Mouse (Mus musculus) layer of hippocampus, adult 9-10 months (tissue): ENCODE measurements around the gene Coq3.

Experiments
- DNase-seq: peaks from one replicate; pipeline ENCODE4 v3.0.0; 2022; ENCODE audit warnings: low spot score

Gene Coq3

GRCm38 (mm10) chr4:21879565-21880220 lies at the start of gene Coq3:
Gene Coq3 (plus strand): TSS chr4:21879673.
- peak; percentile 67 for DNase-seq

- no peak for DNase-seq
Observed at GRCm38 (mm10) chr4:21832844-21833243, 46.6 kb upstream of the Coq3 start.

- DNase-seq, result peak; percentile 97
Observed at GRCm38 (mm10) chr4:21847481-21848286, 31.8 kb upstream of the Coq3 start, which contains the start of gene Pnisr. Gene Pnisr (plus strand): TSS chr4:21847583.

- peak; percentile 80 for DNase-seq
Observed at GRCm38 (mm10) chr4:21848287-21848630, 31.2 kb upstream of the Coq3 start.

GRCm38 (mm10) chr4:21857481-21857880 lies 22.0 kb upstream of the Coq3 start:
- no peak for DNase-seq

- DNase-seq, result no peak
Observed at GRCm38 (mm10) chr4:21865226-21865625, 14.2 kb upstream of the Coq3 start.

GRCm38 (mm10) chr4:21878776-21879175 lies 697 bp upstream of the Coq3 start:
- no peak for DNase-seq

- DNase-seq, result no peak
Observed at GRCm38 (mm10) chr4:21882806-21883205, 3.3 kb downstream of the Coq3 start.

GRCm38 (mm10) chr4:21885831-21886230 lies 6.4 kb downstream of the Coq3 start:
- no peak for DNase-seq

- no peak for DNase-seq
Observed at GRCm38 (mm10) chr4:21930971-21931771, 51.7 kb downstream of the Coq3 start, which contains the start of gene Faxc. Gene Faxc (plus strand): TSS chr4:21931329.

- no peak for DNase-seq
Observed at GRCm38 (mm10) chr4:21931772-21932630, 52.5 kb downstream of the Coq3 start.

GRCm38 (mm10) chr4:21935378-21935777 lies 55.9 kb downstream of the Coq3 start:
- no peak for DNase-seq

GRCm38 (mm10) chr4:21936424-21936823 lies 57.0 kb downstream of the Coq3 start:
- no peak for DNase-seq

GRCm38 (mm10) chr4:21937890-21938289 lies 58.4 kb downstream of the Coq3 start:
- DNase-seq, result no peak

GRCm38 (mm10) chr4:21944672-21945071 lies 65.2 kb downstream of the Coq3 start:
- no peak for DNase-seq

- no peak for DNase-seq
Observed at GRCm38 (mm10) chr4:21951444-21951843, 72.0 kb downstream of the Coq3 start.

GRCm38 (mm10) chr4:21952255-21952654 lies 72.8 kb downstream of the Coq3 start:
- no peak for DNase-seq

GRCm38 (mm10) chr4:21957570-21958321 lies 78.3 kb downstream of the Coq3 start:
- DNase-seq, result no peak
